Mouse (Mus musculus) testis, adult 2 months (tissue): ENCODE measurements around the gene Zfp628.

ENCODE experiments used
- CTCF ChIP-seq: fragments of 200-500 bp; IDR thresholded peaks from 2 replicates; pipeline ENCODE4 v1.5.1; 2012; ENCODE audit warnings: low read depth, mild to moderate bottlenecking, inconsistent platforms, low read length, moderate library complexity; ENCODE audit not compliant: control insufficient read depth, insufficient read depth, insufficient replicate concordance
- POLR2A ChIP-seq: fragments of 200-500 bp; IDR thresholded peaks from 2 replicates; pipeline ENCODE4 v1.6.1; 2012; ENCODE audit warnings: low read depth, mild to moderate bottlenecking, inconsistent platforms, low read length, moderate library complexity; ENCODE audit not compliant: control insufficient read depth

DNA sequence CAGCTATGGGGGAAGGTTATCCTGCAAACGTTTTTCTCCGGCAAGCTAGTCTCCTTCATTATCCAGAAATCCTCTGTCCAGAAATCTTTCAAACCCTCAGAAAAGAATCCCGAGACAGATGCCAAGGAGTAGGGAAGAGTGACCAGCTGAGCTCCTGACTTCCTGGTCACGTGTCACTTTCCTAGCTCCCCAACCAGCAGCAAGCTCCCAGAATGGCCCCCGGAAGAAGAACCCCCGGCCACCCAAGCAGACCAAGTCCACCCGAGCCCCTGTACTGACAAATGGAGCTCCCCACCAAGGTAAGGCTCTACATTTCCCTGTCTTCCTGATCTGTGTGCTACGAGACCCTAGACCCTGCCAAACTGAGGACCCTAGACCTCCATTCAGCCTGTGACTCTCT, 12.7 kb downstream of the Zfp628 start:
- TF ChIP-seq CTCF (no peak), POLR2A (no peak)
